Mouse (Mus musculus) CD4-positive, CD25-positive, alpha-beta regulatory T cell, adult 2 months (primary cell): ENCODE data around the gene Krt27.

Experiments used
- DNase-seq: peaks from one replicate; pipeline ENCODE4 v3.0.0-alpha.2; 2012; ENCODE audit warnings: low read depth, low spot score

Gene Krt27

DNA sequence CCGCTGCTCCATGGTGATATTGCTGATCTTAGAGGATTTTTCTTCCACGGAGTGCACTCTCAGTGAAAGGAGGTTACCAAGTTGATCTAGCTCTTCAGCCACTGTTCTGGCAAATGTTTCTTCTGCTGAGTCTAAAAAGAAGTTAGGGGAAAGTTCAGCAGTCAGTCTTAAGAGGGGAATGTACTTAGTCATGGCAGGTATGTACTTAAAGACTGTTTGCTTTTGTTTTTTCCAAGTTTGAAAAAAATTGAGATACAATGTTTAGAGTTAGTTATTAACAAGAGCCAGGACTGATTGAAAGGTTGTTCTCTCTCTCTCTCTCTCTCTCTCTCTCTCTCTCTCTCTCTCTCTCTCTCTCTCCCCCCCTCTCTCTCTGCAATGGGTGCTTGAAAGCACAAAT is 21.2 kb downstream of the Krt27 start:
- DNase-seq, result no peak

DNA sequence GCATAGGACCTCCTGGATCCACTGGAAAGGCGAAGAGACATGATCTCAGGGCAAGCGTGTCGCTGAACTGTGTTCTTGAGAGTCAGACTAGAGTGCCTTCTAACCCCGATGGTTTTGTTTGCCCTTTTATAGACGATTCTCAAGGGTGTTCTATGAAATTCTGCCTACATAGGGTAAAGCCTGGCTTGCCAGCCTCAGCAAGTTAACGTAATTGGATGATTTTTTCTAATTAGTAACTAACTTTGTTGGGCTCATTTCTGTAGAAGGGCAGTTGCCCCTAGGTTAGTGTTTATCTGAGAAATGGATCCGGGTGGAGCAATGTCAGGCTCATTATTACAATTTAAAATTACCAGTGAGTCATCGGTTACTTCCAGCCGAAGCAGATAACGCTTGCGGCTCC is 28.1 kb downstream of the Krt27 start, which contains the start of gene Krt25:
TSS of gene Krt25 (minus strand) at position 101 of the 400 bp plus-strand sequence.
- no peak for DNase-seq

- no peak for DNase-seq
Observed at GRCm38 (mm10) chr11:99321094-99321493, 29.8 kb downstream of the Krt27 start.

DNA sequence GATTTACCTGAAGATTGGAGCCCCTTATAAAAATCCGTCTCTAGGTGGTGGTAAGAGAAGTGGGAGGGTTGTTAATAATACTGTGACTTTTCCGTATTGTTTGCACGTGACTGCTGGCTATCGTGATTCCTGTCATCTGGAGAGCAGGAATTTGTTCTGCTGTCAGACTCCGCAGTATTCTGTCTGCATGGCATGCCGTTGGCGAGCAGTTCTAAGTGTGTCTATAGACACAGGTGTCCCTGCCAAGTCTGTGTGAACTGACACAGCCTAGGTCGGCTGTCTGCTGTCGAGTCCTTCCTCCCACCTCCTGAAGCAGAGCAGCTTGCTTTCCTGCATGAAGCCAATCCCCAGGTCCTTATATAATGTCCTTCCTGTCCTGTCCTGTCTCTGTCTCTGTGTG is 31.8 kb downstream of the Krt27 start:
- DNase-seq, result no peak

GRCm38 (mm10) chr11:99316543-99316942 is 34.4 kb downstream of the Krt27 start:
- DNase-seq, result no peak

DNA sequence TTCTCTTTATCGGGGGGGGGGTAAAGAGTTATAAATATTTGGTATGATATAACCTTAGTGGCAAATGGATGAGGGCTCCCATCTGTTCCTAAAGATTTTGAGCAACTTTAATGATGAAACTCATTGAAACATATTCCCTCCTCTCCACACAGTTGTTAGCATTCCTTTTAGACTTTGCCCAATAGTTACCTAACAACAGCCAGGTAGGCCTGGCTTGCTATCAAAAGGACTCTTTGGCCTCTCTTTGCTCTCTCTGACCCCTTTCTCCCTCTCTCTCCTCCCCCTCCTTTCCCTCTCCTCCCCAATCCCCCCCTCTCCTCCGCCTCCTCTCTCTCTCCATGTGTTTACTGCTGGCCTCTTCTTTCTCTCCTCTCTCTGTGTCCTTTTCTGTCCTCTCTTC is 36.3 kb downstream of the Krt27 start:
- no peak for DNase-seq

DNA sequence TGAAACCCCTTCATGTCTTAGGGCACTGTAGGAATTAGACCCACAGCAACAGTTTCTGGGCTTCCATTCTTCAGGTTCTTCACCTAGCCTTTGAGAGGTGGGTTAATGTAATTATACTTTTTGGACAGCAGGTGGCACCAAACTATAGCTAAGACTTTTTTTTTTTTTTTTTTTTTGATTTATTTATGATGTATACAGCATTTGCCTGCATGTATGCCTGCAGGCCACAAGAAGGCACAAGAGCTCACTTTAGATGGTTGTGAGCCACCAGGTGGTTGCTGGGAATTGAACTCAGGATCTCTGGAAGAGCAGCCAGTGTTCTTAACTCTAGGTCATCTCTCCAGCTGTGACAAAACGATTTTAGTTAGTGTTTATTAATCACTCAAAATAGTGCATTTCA is 40.0 kb downstream of the Krt27 start:
- peak; percentile 81 for DNase-seq

GRCm38 (mm10) chr11:99307579-99307978 is 43.3 kb downstream of the Krt27 start:
- peak; percentile 87 for DNase-seq
